Mouse (Mus musculus): Measurements from ENCODE around the gene Tmem186.

DNA sequence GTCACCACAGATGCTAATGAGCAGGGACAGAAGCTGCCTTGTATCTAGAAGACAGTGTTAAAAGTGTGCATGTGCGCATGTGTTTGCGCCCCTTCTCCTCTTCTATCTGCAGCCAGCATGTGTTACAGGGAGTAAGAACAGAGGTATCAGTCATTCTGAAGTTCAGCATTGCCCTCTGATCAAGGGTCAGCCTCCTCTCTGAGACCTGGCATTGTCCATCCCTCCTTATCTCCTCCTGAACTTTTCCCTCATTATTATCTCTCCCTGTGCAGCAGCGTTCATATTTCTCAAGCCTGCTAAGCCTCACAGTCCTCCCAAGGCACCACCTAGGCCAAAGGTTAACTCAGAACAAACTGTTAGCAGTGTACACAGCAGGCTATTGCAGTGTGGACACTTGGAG lies 33.7 kb downstream of the Tmem186 start:
- no peak for TF ChIP-seq POLR2A (IDR thresholded peaks at IDR 0.05; ENCODE audit: borderline replicate concordance, low read depth, low read length)
- TF ChIP-seq CTCF (IDR thresholded peaks at IDR 0.05; ENCODE audit: low read depth, low read length), result no peak

Measured in bone marrow macrophage, adult 2 months (primary cell).